Mouse (Mus musculus) testis, adult 2 months (tissue): Measurements from ENCODE around the gene Il31.

Source experiments
- CTCF ChIP-seq: fragments of 200-500 bp; IDR thresholded peaks from 2 replicates; pipeline ENCODE4 v1.5.1; 2012; ENCODE audit warnings: low read depth, mild to moderate bottlenecking, inconsistent platforms, low read length, moderate library complexity; ENCODE audit not compliant: control insufficient read depth, insufficient read depth, insufficient replicate concordance
- POLR2A ChIP-seq: fragments of 200-500 bp; IDR thresholded peaks from 2 replicates; pipeline ENCODE4 v1.6.1; 2012; ENCODE audit warnings: low read depth, mild to moderate bottlenecking, inconsistent platforms, low read length, moderate library complexity; ENCODE audit not compliant: control insufficient read depth

DNA sequence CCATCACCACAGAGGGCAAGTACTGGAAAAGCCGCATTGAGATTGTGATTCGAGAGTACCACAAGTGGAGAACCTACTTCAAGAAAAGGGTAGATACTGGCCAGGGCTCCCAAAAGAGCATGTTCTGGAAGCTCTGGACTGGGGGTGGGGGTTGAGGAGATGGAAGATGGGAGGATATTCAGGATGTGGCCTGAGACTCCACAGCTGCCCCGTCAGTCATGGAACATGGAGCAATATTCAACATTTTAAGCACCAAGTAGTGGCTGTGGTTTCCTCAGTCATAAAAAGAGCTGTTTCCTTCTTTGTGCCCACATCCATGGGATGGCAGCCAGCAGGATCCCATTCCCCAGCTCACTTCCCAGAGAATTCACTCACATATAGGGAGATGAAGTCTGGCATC, 47.0 kb downstream of the Il31 start:
- TF ChIP-seq CTCF (no peak), POLR2A (no peak)
